Mouse (Mus musculus) liver, embryonic 11.5 days (tissue): ENCODE measurements at regions not wholly inside any gene's neighbourhood (a gene's known extent, or its start where the extent isn't known, plus 50 kb on each side); places are given as distances from the start of the nearest gene placed in this dataset.

ENCODE experiments used
- ATAC-seq: fragments of 200-750 bp; cut with Nextera tagmentation; replicated peaks from 2 replicates; pipeline ENCODE4 v1.8.0; 2017; ENCODE audit warnings: moderate number of reproducible peaks, mild to moderate bottlenecking, moderate TSS enrichment, moderate library complexity; ENCODE audit not compliant: low FRiP score
- DNase-seq: peaks from one replicate; pipeline ENCODE4 v3.0.0-alpha.2; 2017; ENCODE audit warnings: low spot score
- H3K27ac ChIP-seq: fragments of 300-500 bp; sonication (generic); 2 replicates; pipeline ENCODE4 v1.5.1; 2014; ENCODE audit warnings: mild to moderate bottlenecking, low read depth, low read length, control low read depth
- H3K27me3 ChIP-seq: fragments of 300-500 bp; sonication (generic); replicated peaks from 2 replicates; pipeline ENCODE4 v1.6.1; 2014; ENCODE audit warnings: low read length, mixed read lengths; ENCODE audit not compliant: control insufficient read depth, insufficient read depth
- H3K36me3 ChIP-seq: fragments of 300-500 bp; sonication (generic); 2 replicates; pipeline ENCODE4 v1.6.1; 2014; ENCODE audit warnings: mild to moderate bottlenecking, low read length, moderate library complexity, mixed read lengths; ENCODE audit not compliant: control insufficient read depth, insufficient read depth
- H3K4me1 ChIP-seq: fragments of 300-500 bp; sonication (generic); replicated peaks from 2 replicates; pipeline ENCODE4 v1.6.1; 2014; ENCODE audit warnings: low read length, mixed read lengths; ENCODE audit not compliant: control insufficient read depth, insufficient read depth
- H3K4me2 ChIP-seq: fragments of 300-500 bp; sonication (generic); 2 replicates; pipeline ENCODE4 v1.6.1; 2014; ENCODE audit warnings: mild to moderate bottlenecking, control low read depth, moderate library complexity
- H3K4me3 ChIP-seq: fragments of 300-500 bp; sonication (generic); 2 replicates; pipeline ENCODE4 v1.5.1; 2014; ENCODE audit warnings: low read depth, low read length, control low read depth
- H3K9ac ChIP-seq: fragments of 300-500 bp; sonication (generic); 2 replicates; pipeline ENCODE4 v1.6.1; 2014; ENCODE audit warnings: low read depth, low read length, control low read depth
- H3K9me3 ChIP-seq: fragments of 300-500 bp; sonication (generic); 2 replicates; pipeline ENCODE4 v1.6.1; 2016; ENCODE audit warnings: low read length, inconsistent platforms, mixed read lengths; ENCODE audit not compliant: control insufficient read depth
- WGBS: fragments of 180-500 bp; shearing (Covaris S2); extraction: QIAGEN DNeasy Blood & Tissue Kit; methylation state at CpG from one replicate; pipeline ENCODE4 v1.1.7; 2014; 5-methylcytosine and 5-hydroxymethylcytosine counted together

GRCm38 (mm10) chr10:25730470-25730869 lies 194.4 kb upstream of the Smlr1 start:
- Histone ChIP-seq H3K4me2 (no peak overlapping the region), H3K36me3 (no peaks in the 10 kb centered on the region), H3K9ac (no peak overlapping the region), H3K9me3 (no peaks in the 10 kb centered on the region), H3K27me3 (no peaks in the 10 kb centered on the region), H3K27ac (no peak overlapping the region), H3K4me3 (no peak overlapping the region), H3K4me1 (no peaks in the 10 kb centered on the region)
- no peak for ATAC-seq
- 52% methylated on average over 3 of the region's 3 CpGs for WGBS
- no peak for DNase-seq

GRCm38 (mm10) chr10:25723966-25724365 lies 187.9 kb upstream of the Smlr1 start:
- ATAC-seq (no peak), DNase-seq (no peak)
- no peak overlapping the region for H3K27ac ChIP-seq
- H3K4me2 ChIP-seq, result no peak overlapping the region
- H3K4me3 ChIP-seq, result no peak overlapping the region
- H3K4me1 ChIP-seq, result no peaks in the 10 kb centered on the region
- whole genome bisulfite sequencing, result 71% methylated on average over 1 of the region's 1 CpGs
- H3K9ac ChIP-seq, result no peak overlapping the region
- H3K36me3 ChIP-seq, result no peaks in the 10 kb centered on the region
- H3K27me3 ChIP-seq, result no peaks in the 10 kb centered on the region
- H3K9me3 ChIP-seq, result no peaks in the 10 kb centered on the region

- no peaks in the 10 kb centered on the region for H3K36me3 ChIP-seq
- H3K27me3 ChIP-seq, result no peaks in the 10 kb centered on the region
- no peak overlapping the region for H3K27ac ChIP-seq
- no peak overlapping the region for H3K4me3 ChIP-seq
- WGBS, result 72% methylated on average over 4 of the region's 4 CpGs
- ATAC-seq, result no peak
- H3K9me3 ChIP-seq, result no peaks in the 10 kb centered on the region
- H3K4me2 ChIP-seq, result no peak overlapping the region
- H3K9ac ChIP-seq, result no peak overlapping the region
- no peak for DNase-seq
- no peaks in the 10 kb centered on the region for H3K4me1 ChIP-seq
Measured at GRCm38 (mm10) chr10:25715747-25716146, 179.7 kb upstream of the Smlr1 start.

- ATAC-seq (no peak), DNase-seq (no peak)
- no peak overlapping the region for H3K9ac ChIP-seq
Measured at GRCm38 (mm10) chr10:25714636-25715035, 178.6 kb upstream of the Smlr1 start.

GRCm38 (mm10) chr10:25714041-25714440 lies 178.0 kb upstream of the Smlr1 start:
- ATAC-seq (no peak), DNase-seq (no peak)
- no peaks in the 10 kb centered on the region for H3K36me3 ChIP-seq
- H3K9ac ChIP-seq, result no peak overlapping the region
- no peak overlapping the region for H3K4me3 ChIP-seq
- H3K9me3 ChIP-seq, result no peaks in the 10 kb centered on the region
- H3K4me1 ChIP-seq, result no peaks in the 10 kb centered on the region
- H3K4me2 ChIP-seq, result no peak overlapping the region
- H3K27ac ChIP-seq, result no peak overlapping the region
- WGBS, result 76% methylated on average over 12 of the region's 12 CpGs
- no peaks in the 10 kb centered on the region for H3K27me3 ChIP-seq

More at GRCm38 (mm10) chr10:25714636-25715035, 178.6 kb upstream of the Smlr1 start:
- Histone ChIP-seq H3K4me2 (no peak overlapping the region), H3K36me3 (no peaks in the 10 kb centered on the region), H3K27ac (no peak overlapping the region), H3K4me3 (no peak overlapping the region), H3K9me3 (no peaks in the 10 kb centered on the region), H3K4me1 (no peaks in the 10 kb centered on the region), H3K27me3 (no peaks in the 10 kb centered on the region)

GRCm38 (mm10) chr10:25707951-25708350 lies 171.9 kb upstream of the Smlr1 start:
- DNase-seq, result no peak
- no peaks in the 10 kb centered on the region for H3K36me3 ChIP-seq
- 44% methylated on average over 7 of the region's 7 CpGs for WGBS
- H3K4me3 ChIP-seq, result no peak overlapping the region
- H3K27me3 ChIP-seq, result no peaks in the 10 kb centered on the region
- ATAC-seq, result no peak
- no peak overlapping the region for H3K9ac ChIP-seq
- no peaks in the 10 kb centered on the region for H3K4me1 ChIP-seq
- H3K9me3 ChIP-seq, result no peaks in the 10 kb centered on the region
- no peak overlapping the region for H3K27ac ChIP-seq
- no peak overlapping the region for H3K4me2 ChIP-seq

- Histone ChIP-seq H3K4me2 (no peak overlapping the region), H3K27ac (no peak overlapping the region), H3K27me3 (no peaks in the 10 kb centered on the region), H3K9ac (no peak overlapping the region), H3K4me3 (no peak overlapping the region), H3K9me3 (no peaks in the 10 kb centered on the region), H3K36me3 (no peaks in the 10 kb centered on the region), H3K4me1 (no peaks in the 10 kb centered on the region)
- WGBS, result 92% methylated on average over 3 of the region's 3 CpGs
- ATAC-seq (no peak), DNase-seq (no peak)
Measured at GRCm38 (mm10) chr10:25702146-25702545, 166.1 kb upstream of the Smlr1 start.

- Histone ChIP-seq H3K9me3 (no peaks in the 10 kb centered on the region), H3K4me3 (no peak overlapping the region), H3K9ac (no peak overlapping the region), H3K36me3 (no peaks in the 10 kb centered on the region), H3K4me1 (no peaks in the 10 kb centered on the region), H3K4me2 (no peak overlapping the region), H3K27ac (no peak overlapping the region), H3K27me3 (no peaks in the 10 kb centered on the region)
- 69% methylated on average over 8 of the region's 8 CpGs for WGBS
- ATAC-seq (no peak), DNase-seq (no peak)
Measured at GRCm38 (mm10) chr10:25695798-25696197, 159.7 kb upstream of the Smlr1 start.

- ATAC-seq (no peak), DNase-seq (no peak)
- Histone ChIP-seq H3K27me3 (no peaks in the 10 kb centered on the region), H3K4me3 (no peak overlapping the region), H3K4me1 (no peaks in the 10 kb centered on the region), H3K9ac (no peak overlapping the region), H3K36me3 (no peaks in the 10 kb centered on the region), H3K4me2 (no peak overlapping the region), H3K9me3 (no peaks in the 10 kb centered on the region), H3K27ac (no peak overlapping the region)
- WGBS, result 16% methylated on average over 6 of the region's 6 CpGs
Measured at GRCm38 (mm10) chr10:25681243-25681642, 145.2 kb upstream of the Smlr1 start.
